Mouse (Mus musculus): ENCODE results near the gene Magi2. TPM values are rescaled to one million over a fixed set of nuclear protein-coding genes. Genes with fewer than 3 reads are reported as not detected.
"Not testable (repeated sequence)": the region's sequence is repeated elsewhere in the genome, so short reads cannot be mapped to it uniquely, and the experiment has no call there.

Gene Magi2
- polyA plus RNA-seq, 1 experiment from 2014 or later, result 7.3 TPM

GRCm38 (mm10) chr5:20522047-20522446 is 1295.2 kb downstream of the Magi2 start:
- 95% methylated on average over 13 of the region's 13 CpGs for WGBS
- Histone ChIP-seq H3K9ac (replicated peaks; ENCODE audit: low read depth, low read length) (no peak overlapping the region), H3K27ac (ENCODE audit: low read length) (no peak overlapping the region), H3K4me3 (ENCODE audit: low read depth, low read length) (no peak overlapping the region), H3K4me1 (ENCODE audit: control insufficient read depth, insufficient read depth, low read length) (no peaks in the 10 kb centered on the region), H3K27me3 (ENCODE audit: control insufficient read depth, insufficient read depth, low read length) (no peaks in the 10 kb centered on the region), H3K9me3 (ENCODE audit: control insufficient read depth, low read depth, low read length) (no peaks in the 10 kb centered on the region), H3K4me2 (replicated peaks; ENCODE audit: low read depth, low read length) (no peak overlapping the region), H3K36me3 (ENCODE audit: control insufficient read depth, insufficient read depth, low read length) (no peaks in the 10 kb centered on the region)
- no peak for ATAC-seq (ENCODE audit: insufficient number of reproducible peaks, insufficient read depth, low FRiP score, low read depth)

GRCm38 (mm10) chr5:20523776-20524175 is 1296.9 kb downstream of the Magi2 start:
- no peak overlapping the region for H3K27ac ChIP-seq (ENCODE audit: low read length)
- H3K9me3 ChIP-seq (ENCODE audit: control insufficient read depth, low read depth, low read length), result no peaks in the 10 kb centered on the region
- H3K36me3 ChIP-seq (ENCODE audit: control insufficient read depth, insufficient read depth, low read length), result no peaks in the 10 kb centered on the region
- H3K9ac ChIP-seq (replicated peaks; ENCODE audit: low read depth, low read length), result no peak overlapping the region
- no peaks in the 10 kb centered on the region for H3K4me1 ChIP-seq (ENCODE audit: control insufficient read depth, insufficient read depth, low read length)
- H3K4me3 ChIP-seq (ENCODE audit: low read depth, low read length), result no peak overlapping the region
- ATAC-seq (ENCODE audit: insufficient number of reproducible peaks, insufficient read depth, low FRiP score, low read depth), result no peak
- no peak overlapping the region for H3K4me2 ChIP-seq (replicated peaks; ENCODE audit: low read depth, low read length)
- H3K27me3 ChIP-seq (ENCODE audit: control insufficient read depth, insufficient read depth, low read length), result no peaks in the 10 kb centered on the region

- H3K27me3 ChIP-seq (ENCODE audit: control insufficient read depth, insufficient read depth, low read length); H3K27ac ChIP-seq (ENCODE audit: low read length); H3K9ac ChIP-seq (replicated peaks; ENCODE audit: low read depth, low read length); H3K4me2 ChIP-seq (replicated peaks; ENCODE audit: low read depth, low read length); ATAC-seq (ENCODE audit: insufficient number of reproducible peaks, insufficient read depth, low FRiP score, low read depth); H3K36me3 ChIP-seq (ENCODE audit: control insufficient read depth, insufficient read depth, low read length); H3K4me1 ChIP-seq (ENCODE audit: control insufficient read depth, insufficient read depth, low read length); H3K4me3 ChIP-seq (ENCODE audit: low read depth, low read length); H3K9me3 ChIP-seq (ENCODE audit: control insufficient read depth, low read depth, low read length): not testable (repeated sequence)
- WGBS, result 77% methylated on average over 1 of the region's 4 CpGs
Measured at GRCm38 (mm10) chr5:20526588-20526987, 1299.8 kb downstream of the Magi2 start.

GRCm38 (mm10) chr5:20536544-20536943 is 1309.7 kb downstream of the Magi2 start:
- ATAC-seq (ENCODE audit: insufficient number of reproducible peaks, insufficient read depth, low FRiP score, low read depth), result no peak
- no peak overlapping the region for H3K27ac ChIP-seq (ENCODE audit: low read length)
- no peaks in the 10 kb centered on the region for H3K4me1 ChIP-seq (ENCODE audit: control insufficient read depth, insufficient read depth, low read length)
- no peak overlapping the region for H3K4me2 ChIP-seq (replicated peaks; ENCODE audit: low read depth, low read length)
- no peak overlapping the region for H3K4me3 ChIP-seq (ENCODE audit: low read depth, low read length)
- no peaks in the 10 kb centered on the region for H3K9me3 ChIP-seq (ENCODE audit: control insufficient read depth, low read depth, low read length)
- H3K36me3 ChIP-seq (ENCODE audit: control insufficient read depth, insufficient read depth, low read length), result no peaks in the 10 kb centered on the region
- 61% methylated on average over 3 of the region's 3 CpGs for WGBS
- no peak overlapping the region for H3K9ac ChIP-seq (replicated peaks; ENCODE audit: low read depth, low read length)
- H3K27me3 ChIP-seq (ENCODE audit: control insufficient read depth, insufficient read depth, low read length), result no peaks in the 10 kb centered on the region

- no peak for ATAC-seq (ENCODE audit: insufficient number of reproducible peaks, insufficient read depth, low FRiP score, low read depth)
- H3K4me1 ChIP-seq (ENCODE audit: control insufficient read depth, insufficient read depth, low read length), result no peaks in the 10 kb centered on the region
- H3K36me3 ChIP-seq (ENCODE audit: control insufficient read depth, insufficient read depth, low read length), result no peaks in the 10 kb centered on the region
- no peak overlapping the region for H3K9ac ChIP-seq (replicated peaks; ENCODE audit: low read depth, low read length)
- no peak overlapping the region for H3K4me2 ChIP-seq (replicated peaks; ENCODE audit: low read depth, low read length)
- 61% methylated on average over 8 of the region's 8 CpGs for WGBS
- no peak overlapping the region for H3K4me3 ChIP-seq (ENCODE audit: low read depth, low read length)
- H3K9me3 ChIP-seq (ENCODE audit: control insufficient read depth, low read depth, low read length), result no peaks in the 10 kb centered on the region
- H3K27ac ChIP-seq (ENCODE audit: low read length), result no peak overlapping the region
- H3K27me3 ChIP-seq (ENCODE audit: control insufficient read depth, insufficient read depth, low read length), result no peaks in the 10 kb centered on the region
Measured at GRCm38 (mm10) chr5:20537369-20538022, 1310.7 kb downstream of the Magi2 start.

GRCm38 (mm10) chr5:20544374-20544773 is 1317.5 kb downstream of the Magi2 start:
- 72% methylated on average over 5 of the region's 5 CpGs for WGBS
- H3K27me3 ChIP-seq (ENCODE audit: control insufficient read depth, insufficient read depth, low read length), result no peaks in the 10 kb centered on the region
- no peaks in the 10 kb centered on the region for H3K4me1 ChIP-seq (ENCODE audit: control insufficient read depth, insufficient read depth, low read length)
- no peaks in the 10 kb centered on the region for H3K9me3 ChIP-seq (ENCODE audit: control insufficient read depth, low read depth, low read length)
- H3K4me2 ChIP-seq (replicated peaks; ENCODE audit: low read depth, low read length), result no peak overlapping the region
- H3K4me3 ChIP-seq (ENCODE audit: low read depth, low read length), result no peak overlapping the region
- no peak overlapping the region for H3K27ac ChIP-seq (ENCODE audit: low read length)
- no peaks in the 10 kb centered on the region for H3K36me3 ChIP-seq (ENCODE audit: control insufficient read depth, insufficient read depth, low read length)
- H3K9ac ChIP-seq (replicated peaks; ENCODE audit: low read depth, low read length), result no peak overlapping the region
- no peak for ATAC-seq (ENCODE audit: insufficient number of reproducible peaks, insufficient read depth, low FRiP score, low read depth)

- H3K4me1 ChIP-seq (ENCODE audit: control insufficient read depth, insufficient read depth, low read length), result no peaks in the 10 kb centered on the region
- no peaks in the 10 kb centered on the region for H3K36me3 ChIP-seq (ENCODE audit: control insufficient read depth, insufficient read depth, low read length)
- ATAC-seq (ENCODE audit: insufficient number of reproducible peaks, insufficient read depth, low FRiP score, low read depth), result no peak
- no peak overlapping the region for H3K27ac ChIP-seq (ENCODE audit: low read length)
- no peak overlapping the region for H3K4me2 ChIP-seq (replicated peaks; ENCODE audit: low read depth, low read length)
- no peaks in the 10 kb centered on the region for H3K27me3 ChIP-seq (ENCODE audit: control insufficient read depth, insufficient read depth, low read length)
- no peak overlapping the region for H3K4me3 ChIP-seq (ENCODE audit: low read depth, low read length)
- H3K9ac ChIP-seq (replicated peaks; ENCODE audit: low read depth, low read length), result no peak overlapping the region
- 71% methylated on average over 2 of the region's 2 CpGs for WGBS
- no peaks in the 10 kb centered on the region for H3K9me3 ChIP-seq (ENCODE audit: control insufficient read depth, low read depth, low read length)
Measured at GRCm38 (mm10) chr5:20559378-20559777, 1332.5 kb downstream of the Magi2 start.

GRCm38 (mm10) chr5:20559821-20560220 is 1333.0 kb downstream of the Magi2 start:
- 72% methylated on average over 4 of the region's 4 CpGs for WGBS
- no peaks in the 10 kb centered on the region for H3K9me3 ChIP-seq (ENCODE audit: control insufficient read depth, low read depth, low read length)
- no peaks in the 10 kb centered on the region for H3K4me1 ChIP-seq (ENCODE audit: control insufficient read depth, insufficient read depth, low read length)
- H3K9ac ChIP-seq (replicated peaks; ENCODE audit: low read depth, low read length), result no peak overlapping the region
- no peaks in the 10 kb centered on the region for H3K36me3 ChIP-seq (ENCODE audit: control insufficient read depth, insufficient read depth, low read length)
- no peak overlapping the region for H3K27ac ChIP-seq (ENCODE audit: low read length)
- no peak overlapping the region for H3K4me3 ChIP-seq (ENCODE audit: low read depth, low read length)
- H3K27me3 ChIP-seq (ENCODE audit: control insufficient read depth, insufficient read depth, low read length), result no peaks in the 10 kb centered on the region
- no peak for ATAC-seq (ENCODE audit: insufficient number of reproducible peaks, insufficient read depth, low FRiP score, low read depth)
- H3K4me2 ChIP-seq (replicated peaks; ENCODE audit: low read depth, low read length), result no peak overlapping the region

GRCm38 (mm10) chr5:20568421-20568820 is 1341.6 kb downstream of the Magi2 start:
- no peaks in the 10 kb centered on the region for H3K9me3 ChIP-seq (ENCODE audit: control insufficient read depth, low read depth, low read length)
- ATAC-seq (ENCODE audit: insufficient number of reproducible peaks, insufficient read depth, low FRiP score, low read depth), result no peak
- WGBS, result 71% methylated on average over 6 of the region's 6 CpGs

More at GRCm38 (mm10) chr5:20568421-20568820, 1341.6 kb downstream of the Magi2 start:
- H3K9ac ChIP-seq (replicated peaks; ENCODE audit: low read depth, low read length), result no peak overlapping the region
- no peaks in the 10 kb centered on the region for H3K4me1 ChIP-seq (ENCODE audit: control insufficient read depth, insufficient read depth, low read length)
- H3K4me3 ChIP-seq (ENCODE audit: low read depth, low read length), result no peak overlapping the region
- H3K4me2 ChIP-seq (replicated peaks; ENCODE audit: low read depth, low read length), result no peak overlapping the region
- no peaks in the 10 kb centered on the region for H3K27me3 ChIP-seq (ENCODE audit: control insufficient read depth, insufficient read depth, low read length)
- H3K36me3 ChIP-seq (ENCODE audit: control insufficient read depth, insufficient read depth, low read length), result no peaks in the 10 kb centered on the region
- H3K27ac ChIP-seq (ENCODE audit: low read length), result no peak overlapping the region

Measured in stomach, embryonic 14.5 days (tissue).